Mouse (Mus musculus) midbrain, embryonic 11.5 days (tissue): ENCODE measurements around the gene 2310011J03Rik. TPM values are rescaled to one million over a fixed set of nuclear protein-coding genes. Genes with fewer than 3 reads are reported as not detected.

Experiments used
- ATAC-seq: fragments of 200-750 bp; cut with Nextera tagmentation; 2 replicates; pipeline ENCODE4 v1.8.0; 2017; ENCODE audit warnings: moderate TSS enrichment, moderate library complexity; ENCODE audit not compliant: low FRiP score
- DNase-seq: peaks from one replicate; pipeline ENCODE4 v3.0.0; 2015; ENCODE audit warnings: low spot score; ENCODE audit errors: missing footprints
- H3K27ac ChIP-seq: fragments of 300-500 bp; sonication (generic); 2 replicates; pipeline ENCODE4 v1.5.1; 2014; ENCODE audit warnings: low read depth, low read length
- H3K27me3 ChIP-seq: fragments of 300-500 bp; sonication (generic); 2 replicates; pipeline ENCODE4 v1.6.1; 2014; ENCODE audit warnings: mild to moderate bottlenecking, low read length, moderate library complexity, mixed read lengths; ENCODE audit not compliant: control insufficient read depth, insufficient read depth
- H3K36me3 ChIP-seq: fragments of 300-500 bp; sonication (generic); 2 replicates; pipeline ENCODE4 v1.6.1; 2014; ENCODE audit warnings: mild to moderate bottlenecking, low read length, moderate library complexity, mixed read lengths; ENCODE audit not compliant: control insufficient read depth, insufficient read depth
- H3K4me1 ChIP-seq: fragments of 300-500 bp; sonication (generic); 2 replicates; pipeline ENCODE4 v1.6.1; 2014; ENCODE audit warnings: low read length; ENCODE audit not compliant: control insufficient read depth, insufficient read depth
- H3K4me2 ChIP-seq: fragments of 300-500 bp; sonication (generic); 2 replicates; pipeline ENCODE4 v1.6.1; 2014; ENCODE audit warnings: mild to moderate bottlenecking, moderate library complexity
- H3K4me3 ChIP-seq: fragments of 300-500 bp; sonication (generic); 2 replicates; pipeline ENCODE4 v1.5.1; 2014; ENCODE audit warnings: low read depth, low read length
- H3K9ac ChIP-seq: fragments of 300-500 bp; sonication (generic); 2 replicates; pipeline ENCODE4 v1.6.1; 2014; ENCODE audit warnings: low read length
- H3K9me3 ChIP-seq: fragments of 300-500 bp; sonication (generic); 2 replicates; pipeline ENCODE4 v1.6.1; 2016; ENCODE audit warnings: low read length; ENCODE audit not compliant: control insufficient read depth
- WGBS: fragments of 180-500 bp; shearing (Covaris S2); extraction: QIAGEN DNeasy Blood & Tissue Kit; methylation state at CpG from one replicate; pipeline ENCODE4 v1.1.7; 2014; 5-methylcytosine and 5-hydroxymethylcytosine counted together
- polyA plus RNA-seq: library from polyadenylated mRNA; unstranded; fragments of >200 nt; fragmentation: Nextera tagmentation; extraction: Ambion mirVana; gene quantifications from 2 replicates; pipeline ENCODE4 v1.2.1, GENCODE M21; 2014

2310011J03Rik gene
- 36.2 and 40.8 TPM in 2 replicates for polyA plus RNA-seq

DNA sequence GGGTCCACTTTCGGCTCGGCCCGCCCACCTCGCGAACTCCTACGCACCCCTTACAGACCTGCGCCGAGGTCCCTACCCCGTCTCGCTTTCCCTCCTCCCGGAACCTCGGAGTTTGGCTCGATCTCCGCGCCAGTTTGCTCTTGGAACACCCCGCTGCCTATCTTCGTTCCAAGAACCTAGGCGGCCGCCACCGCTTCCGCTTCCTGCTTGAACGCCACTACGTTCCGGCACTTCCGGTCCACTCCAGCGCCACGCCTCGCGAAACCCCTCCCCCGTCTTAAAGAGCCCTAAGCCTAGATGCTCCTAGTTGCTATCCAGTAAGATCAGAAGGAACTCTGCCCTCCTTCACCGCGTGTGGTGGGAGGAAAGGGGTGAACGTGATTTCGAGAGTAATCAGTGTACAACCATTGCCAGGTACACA lies at the start of gene 2310011J03Rik:
2310011J03Rik (minus strand) TSS at position 198 of the 421 bp plus-strand sequence.
- Histone ChIP-seq H3K9ac (peak within 1 kb of the TSS; percentile 79), H3K4me3 (peak within 1 kb of the TSS; percentile 92), H3K9me3 (no peaks in the 10 kb centered on the region), H3K4me1 (peaks cover 24% of the 10 kb centered on the region), H3K4me2 (peak within 1 kb of the TSS; percentile 90), H3K27ac (peak within 1 kb of the TSS; percentile 9; the same call in 1 of the 2 replicates), H3K27me3 (peaks cover 2% of the 10 kb centered on the region; the same call in 1 of the 2 replicates), H3K36me3 (no peaks in the 10 kb centered on the region; the same call in none of the 2 replicates)
- DNase-seq (peak; percentile 98), ATAC-seq (peak; percentile 56)
- WGBS: under 1% methylated on average over 34 of the region's 34 CpGs

DNA sequence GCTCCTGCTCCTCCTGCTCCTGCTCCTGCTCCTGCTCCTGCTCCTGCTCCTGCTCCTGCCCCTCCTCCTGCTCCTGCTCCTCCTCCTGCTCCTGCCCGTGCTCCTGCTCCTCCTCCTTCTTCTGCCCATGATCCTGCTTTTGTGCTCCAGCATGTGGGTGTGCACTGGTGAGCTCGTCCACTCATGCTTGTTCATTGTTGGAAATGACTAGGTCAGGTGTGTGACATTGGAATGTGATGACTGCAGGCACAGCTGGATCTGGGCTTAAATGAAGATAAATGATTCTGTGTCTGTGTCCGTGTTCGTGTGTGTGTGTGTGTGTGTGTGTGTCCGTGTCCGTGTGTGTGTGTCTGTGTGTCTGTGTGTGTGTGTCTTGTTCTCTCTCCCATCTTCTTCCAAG lies 48.1 kb upstream of the 2310011J03Rik start:
- Histone ChIP-seq H3K27me3 (no peaks in the 10 kb centered on the region; the same call in 1 of the 2 replicates), H3K4me2 (no peak overlapping the region), H3K27ac (no peak overlapping the region), H3K36me3 (no peaks in the 10 kb centered on the region), H3K9ac (no peak overlapping the region), H3K4me3 (no peak overlapping the region), H3K9me3 (no peaks in the 10 kb centered on the region), H3K4me1 (peaks cover 6% of the 10 kb centered on the region; the same call in 1 of the 2 replicates)
- DNase-seq: no peak
- 87% methylated on average over 6 of the region's 6 CpGs for WGBS
- no peak for ATAC-seq

DNA sequence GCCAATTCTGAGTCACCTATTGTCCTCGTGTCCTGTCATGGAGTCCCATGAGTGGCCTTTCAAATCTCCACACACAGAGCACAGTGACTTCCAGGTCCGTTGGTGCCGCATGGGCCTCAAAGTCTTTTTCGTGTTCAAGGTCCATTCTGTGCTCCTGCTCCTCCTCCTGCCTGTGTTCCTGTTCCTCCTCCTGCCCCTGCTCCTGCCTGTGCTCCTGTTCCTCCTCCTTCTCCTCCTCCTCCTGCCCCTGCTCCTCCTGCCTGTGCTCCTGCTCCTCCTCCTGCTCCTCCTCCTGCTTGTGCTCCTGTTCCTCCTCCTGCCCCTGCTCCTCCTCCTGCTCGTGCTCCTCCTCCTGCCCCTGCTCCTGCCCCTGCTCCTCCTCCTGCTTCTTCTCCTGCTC lies 47.6 kb upstream of the 2310011J03Rik start:
- no peaks in the 10 kb centered on the region; the same call in 1 of the 2 replicates for H3K27me3 ChIP-seq
- H3K36me3 ChIP-seq: no peaks in the 10 kb centered on the region
- no peak overlapping the region for H3K4me3 ChIP-seq
- peaks cover 6% of the 10 kb centered on the region; the same call in 1 of the 2 replicates for H3K4me1 ChIP-seq
- H3K9ac ChIP-seq: no peak overlapping the region
- no peak overlapping the region for H3K4me2 ChIP-seq
- WGBS: 60% methylated on average over 5 of the region's 5 CpGs
- no peaks in the 10 kb centered on the region for H3K9me3 ChIP-seq
- no peak overlapping the region for H3K27ac ChIP-seq
- no peak for DNase-seq
- no peak for ATAC-seq

DNA sequence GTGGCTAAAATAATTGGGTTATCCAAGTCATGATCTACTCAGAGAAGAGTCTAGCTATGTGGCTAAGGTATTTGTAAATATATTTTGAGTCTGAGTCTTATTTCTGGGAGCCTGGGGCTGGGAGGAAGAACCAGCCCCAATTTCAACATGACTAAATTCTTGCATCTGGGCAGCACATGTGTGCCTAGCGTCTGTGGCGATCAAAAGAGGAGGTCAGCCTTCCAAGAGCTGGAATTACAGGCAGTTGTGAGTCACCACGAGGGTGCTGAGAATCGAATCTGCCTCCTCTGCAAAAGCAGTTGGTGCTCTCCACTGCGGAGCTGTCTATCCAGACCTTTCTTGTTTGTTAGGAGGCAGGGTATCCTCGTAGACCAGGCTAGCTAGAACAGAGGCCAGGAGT lies 45.4 kb upstream of the 2310011J03Rik start:
- H3K4me3 ChIP-seq: no peak overlapping the region
- ATAC-seq (no peak), DNase-seq (no peak)
- H3K9me3 ChIP-seq: no peaks in the 10 kb centered on the region
- H3K27ac ChIP-seq: no peak overlapping the region
- no peak overlapping the region for H3K9ac ChIP-seq
- no peak overlapping the region for H3K4me2 ChIP-seq
- H3K36me3 ChIP-seq: no peaks in the 10 kb centered on the region
- WGBS: 76% methylated on average over 6 of the region's 6 CpGs
- H3K4me1 ChIP-seq: no peaks in the 10 kb centered on the region
- H3K27me3 ChIP-seq: no peaks in the 10 kb centered on the region; the same call in 1 of the 2 replicates

DNA sequence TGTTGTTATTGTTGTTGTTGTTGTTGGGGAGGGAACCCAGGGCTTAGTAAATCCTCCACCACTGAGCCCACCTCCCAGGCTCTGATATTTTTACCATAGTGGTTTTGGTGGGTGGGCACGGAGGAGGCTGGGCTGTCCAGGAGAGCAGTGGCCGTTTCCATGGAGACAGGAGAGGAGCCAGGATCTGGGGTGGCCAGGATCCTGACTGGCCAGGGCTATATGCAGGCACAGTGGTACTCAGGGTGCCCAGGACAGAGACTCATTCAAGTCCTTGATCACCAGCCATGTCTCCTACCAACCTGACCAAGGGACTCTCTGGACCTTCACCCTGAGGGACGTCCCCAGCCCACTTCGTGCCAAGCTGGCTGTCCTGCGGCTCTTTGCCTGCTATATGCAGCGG lies 43.4 kb upstream of the 2310011J03Rik start:
- DNase-seq (no peak), ATAC-seq (no peak)
- H3K36me3 ChIP-seq: no peaks in the 10 kb centered on the region
- no peak overlapping the region for H3K4me2 ChIP-seq
- no peak overlapping the region for H3K4me3 ChIP-seq
- WGBS: 34% methylated on average over 6 of the region's 6 CpGs
- H3K9ac ChIP-seq: no peak overlapping the region
- no peak overlapping the region for H3K27ac ChIP-seq
- peaks cover 4% of the 10 kb centered on the region for H3K27me3 ChIP-seq
- no peaks in the 10 kb centered on the region for H3K9me3 ChIP-seq
- no peaks in the 10 kb centered on the region for H3K4me1 ChIP-seq

DNA sequence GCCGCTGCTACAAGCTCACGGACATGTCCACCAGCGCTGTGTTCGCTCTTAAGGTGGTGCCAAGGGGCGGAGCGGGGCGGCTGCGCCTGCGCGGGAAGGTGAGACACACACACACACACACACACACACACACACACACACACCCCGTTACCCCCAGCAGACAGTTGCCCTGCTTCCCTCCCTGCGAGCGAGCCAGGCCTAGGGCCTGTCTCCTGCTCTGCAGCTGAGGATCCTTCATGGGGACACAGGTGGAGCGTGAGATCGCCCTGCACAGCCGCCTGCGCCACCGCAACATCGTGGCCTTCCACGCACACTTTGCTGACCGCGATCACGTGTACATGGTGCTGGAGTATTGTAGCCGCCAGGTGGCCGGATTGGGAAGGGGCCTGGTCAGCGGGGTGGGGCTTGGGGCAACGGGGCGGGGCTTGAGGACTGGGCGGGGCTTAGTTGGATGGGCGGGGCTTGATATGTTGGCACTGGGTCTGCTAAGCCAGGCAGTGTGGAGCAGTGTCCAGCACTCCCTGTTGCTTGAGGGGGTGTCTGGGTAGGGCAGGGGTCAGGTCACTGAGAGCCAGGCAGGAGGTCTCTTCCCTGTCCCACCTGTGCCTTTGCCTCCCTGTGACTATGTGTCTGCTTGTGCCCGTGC lies 37.8 kb upstream of the 2310011J03Rik start:
- WGBS: 8% methylated on average over 31 of the region's 31 CpGs
- peak; percentile 58; the same call in 1 of the 2 replicates for ATAC-seq

DNA sequence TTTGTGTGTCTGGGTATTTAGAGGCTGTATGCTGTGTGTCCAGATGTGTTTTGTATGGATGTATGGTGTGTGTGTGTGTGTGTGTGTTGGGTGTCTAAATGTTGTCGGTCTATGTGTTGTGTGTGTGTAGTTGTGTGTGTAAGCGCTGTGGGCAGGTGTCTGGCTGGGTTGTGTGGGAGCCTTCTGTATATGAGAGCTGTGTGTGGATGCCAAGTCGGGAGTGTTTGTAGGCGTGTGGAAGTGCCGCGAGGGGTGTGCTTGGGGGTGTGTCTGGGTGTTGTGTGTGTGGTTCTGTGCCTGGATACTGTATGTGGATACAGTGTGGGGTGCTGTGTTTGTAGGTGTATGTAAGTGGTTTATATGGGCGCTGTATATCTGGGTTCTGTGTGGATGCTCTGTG lies 37.0 kb upstream of the 2310011J03Rik start:
- ATAC-seq: no peak
- DNase-seq: no peak
- H3K27ac ChIP-seq: no peak overlapping the region
- H3K9ac ChIP-seq: no peak overlapping the region
- H3K27me3 ChIP-seq: peaks cover 55% of the 10 kb centered on the region
- no peaks in the 10 kb centered on the region for H3K36me3 ChIP-seq
- H3K4me2 ChIP-seq: no peak overlapping the region
- 39% methylated on average over 7 of the region's 7 CpGs for WGBS
- H3K9me3 ChIP-seq: no peaks in the 10 kb centered on the region
- H3K4me3 ChIP-seq: no peak overlapping the region
- H3K4me1 ChIP-seq: peaks cover 8% of the 10 kb centered on the region

More for the DNA sequence above, 37.8 kb upstream of the 2310011J03Rik start:
- Histone ChIP-seq H3K9me3 (no peaks in the 10 kb centered on the region), H3K4me2 (peak overlapping the region; percentile 6; the same call in 1 of the 2 replicates), H3K27me3 (peaks cover 50% of the 10 kb centered on the region), H3K27ac (no peak overlapping the region), H3K4me1 (peaks cover 8% of the 10 kb centered on the region), H3K36me3 (no peaks in the 10 kb centered on the region), H3K9ac (no peak overlapping the region), H3K4me3 (no peak overlapping the region)
- DNase-seq: no peak

DNA sequence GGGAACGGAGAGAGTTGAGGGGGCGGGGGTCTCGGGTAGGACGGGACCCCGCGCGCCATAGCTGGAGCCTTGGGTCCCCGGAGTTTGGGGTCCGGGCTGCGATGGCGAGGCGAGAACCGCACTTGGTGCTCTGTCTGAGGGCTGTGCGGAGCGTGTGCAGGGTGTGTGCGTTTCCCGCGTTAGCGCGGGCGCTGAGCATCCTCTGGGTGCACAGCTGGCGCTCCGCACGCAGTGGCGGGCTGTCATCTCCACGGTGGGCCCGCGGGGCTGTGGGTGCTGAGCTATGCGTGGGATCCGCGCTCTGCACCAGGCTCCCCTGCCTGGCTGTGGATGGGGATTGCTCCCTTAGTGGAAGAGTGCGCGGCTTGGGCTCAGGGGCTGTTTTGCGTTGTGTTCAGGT lies 36.4 kb upstream of the 2310011J03Rik start:
- Histone ChIP-seq H3K9ac (no peak overlapping the region), H3K27me3 (peaks cover 58% of the 10 kb centered on the region), H3K27ac (no peak overlapping the region), H3K36me3 (no peaks in the 10 kb centered on the region), H3K4me3 (peak overlapping the region; percentile 20), H3K4me1 (peaks cover 8% of the 10 kb centered on the region), H3K9me3 (no peaks in the 10 kb centered on the region), H3K4me2 (peak overlapping the region; percentile 31)
- 1% methylated on average over 34 of the region's 34 CpGs for WGBS
- no peak for ATAC-seq
- no peak for DNase-seq

DNA sequence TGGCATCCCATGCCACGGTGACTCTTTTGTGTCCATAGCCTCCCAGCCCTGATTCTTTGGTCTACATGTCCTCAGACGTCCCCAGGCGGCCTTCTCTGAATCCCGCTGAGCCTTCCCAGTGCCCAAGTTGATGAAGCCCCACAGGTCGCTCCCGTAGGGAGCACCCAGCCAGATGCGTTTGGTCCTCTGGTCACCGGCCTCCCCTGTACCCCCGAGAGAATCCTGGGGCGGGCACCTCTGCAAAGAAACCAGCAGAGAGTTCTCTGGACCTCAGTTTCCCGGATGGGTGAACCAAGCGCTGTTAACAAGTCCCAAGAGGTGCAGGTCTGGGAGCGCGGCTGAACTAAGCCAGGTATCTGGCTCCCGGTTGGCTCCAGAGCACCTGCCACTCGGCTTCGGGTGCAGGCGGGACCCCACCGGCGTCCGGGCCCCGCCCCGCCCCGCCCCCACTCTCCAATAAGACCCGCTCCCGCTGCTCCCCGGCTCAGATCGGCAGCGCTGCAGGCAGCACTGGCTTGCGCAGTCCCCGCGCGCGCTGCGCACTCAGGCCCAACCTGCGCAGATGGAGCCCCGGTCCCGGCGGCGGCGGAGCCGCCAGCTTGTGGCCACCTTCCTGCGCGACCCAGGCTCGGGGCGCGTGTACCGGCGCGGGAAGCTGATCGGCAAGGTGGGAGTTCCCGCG lies 35.8 kb upstream of the 2310011J03Rik start, which contains the start of gene Plk5:
Plk5 (plus strand) TSS at position 459 of the 682 bp plus-strand sequence.
- Histone ChIP-seq H3K36me3 (no peaks in the 10 kb centered on the region), H3K4me1 (peaks cover 8% of the 10 kb centered on the region), H3K27ac (no peak within 1 kb of the TSS), H3K27me3 (peaks cover 60% of the 10 kb centered on the region), H3K9ac (no peak within 1 kb of the TSS), H3K4me2 (peak within 1 kb of the TSS; percentile 31), H3K9me3 (no peaks in the 10 kb centered on the region), H3K4me3 (peak within 1 kb of the TSS; percentile 20)
- under 1% methylated on average over 50 of the region's 53 CpGs for WGBS
- ATAC-seq: no peak
- DNase-seq: no peak
